Mouse (Mus musculus) intestine, postnatal 0 days (tissue): ENCODE measurements around the gene Eif3b. TPM values are rescaled to one million over a fixed set of nuclear protein-coding genes. Genes with fewer than 3 reads are reported as not detected.
"Not testable (repeated sequence)": the region's sequence is repeated elsewhere in the genome, so short reads cannot be mapped to it uniquely, and the experiment has no call there.

Experiments used
- ATAC-seq: fragments of 200-750 bp; cut with Nextera tagmentation; 2 replicates; pipeline ENCODE4 v1.8.0; 2017; ENCODE audit warnings: mild to moderate bottlenecking, moderate TSS enrichment, moderate library complexity
- H3K27ac ChIP-seq: fragments of 300-500 bp; sonication (generic); 2 replicates; pipeline ENCODE4 v1.5.1; 2014; ENCODE audit warnings: mild to moderate bottlenecking, low read depth, low read length, moderate library complexity
- H3K27me3 ChIP-seq: fragments of 300-500 bp; sonication (generic); replicated peaks from 2 replicates; pipeline ENCODE4 v1.6.1; 2014; ENCODE audit warnings: low read length, mixed read lengths; ENCODE audit not compliant: control insufficient read depth, insufficient read depth
- H3K36me3 ChIP-seq: fragments of 300-500 bp; sonication (generic); 2 replicates; pipeline ENCODE4 v1.6.1; 2014; ENCODE audit warnings: mild to moderate bottlenecking, moderate library complexity; ENCODE audit not compliant: control insufficient read depth, insufficient read depth
- H3K4me1 ChIP-seq: fragments of 300-500 bp; sonication (generic); replicated peaks from 2 replicates; pipeline ENCODE4 v1.6.1; 2014; ENCODE audit warnings: antibody characterized with exemption, low read length, mixed read lengths; ENCODE audit not compliant: control insufficient read depth, insufficient read depth
- H3K4me2 ChIP-seq: fragments of 300-500 bp; sonication (generic); replicated peaks from 2 replicates; pipeline ENCODE4 v1.6.1; 2014; ENCODE audit warnings: low read depth, mild to moderate bottlenecking, moderate library complexity
- H3K4me3 ChIP-seq: fragments of 300-500 bp; sonication (generic); 2 replicates; pipeline ENCODE4 v1.5.1; 2014; ENCODE audit warnings: low read depth, low read length
- H3K9ac ChIP-seq: fragments of 300-500 bp; sonication (generic); 2 replicates; pipeline ENCODE4 v1.6.1; 2014; ENCODE audit warnings: mild to moderate bottlenecking, low read depth, low read length
- H3K9me3 ChIP-seq: fragments of 300-500 bp; sonication (generic); 2 replicates; pipeline ENCODE4 v1.6.1; 2016; ENCODE audit warnings: mixed run types; ENCODE audit not compliant: control insufficient read depth
- CTCF ChIP-seq: sonication (generic); IDR thresholded peaks from 2 replicates; pipeline ENCODE4 v1.5.1; 2016; ENCODE audit warnings: low read depth, mild to moderate bottlenecking, control low read depth, antibody characterized with exemption, moderate library complexity
- WGBS: fragments of 180-500 bp; shearing (Covaris S2); extraction: QIAGEN DNeasy Blood & Tissue Kit; methylation state at CpG from one replicate; pipeline ENCODE4 v1.1.7; 2014; 5-methylcytosine and 5-hydroxymethylcytosine counted together
- polyA plus RNA-seq: library from polyadenylated mRNA; unstranded; fragments of >200 nt; fragmentation: Nextera tagmentation; extraction: Ambion mirVana; gene quantifications from 2 replicates; pipeline ENCODE4 v1.2.1, GENCODE M21; 2015

Gene Eif3b
- polyA plus RNA-seq, 1 experiment from 2014 or later: 54.6 TPM

GRCm38 (mm10) chr5:140454488-140454887 is 35.4 kb downstream of the Eif3b start:
- no peaks in the 10 kb centered on the region for H3K9me3 ChIP-seq
- H3K27ac ChIP-seq: no peak overlapping the region
- no peak for TF ChIP-seq CTCF
- H3K9ac ChIP-seq: no peak overlapping the region
- ATAC-seq: no peak
- no peaks in the 10 kb centered on the region for H3K4me1 ChIP-seq
- H3K36me3 ChIP-seq: no peaks in the 10 kb centered on the region
- no peak overlapping the region for H3K4me2 ChIP-seq
- H3K4me3 ChIP-seq: no peak overlapping the region
- no peaks in the 10 kb centered on the region for H3K27me3 ChIP-seq

- Histone ChIP-seq H3K4me2 (no peak overlapping the region), H3K4me1 (no peaks in the 10 kb centered on the region), H3K36me3 (no peaks in the 10 kb centered on the region), H3K27ac (no peak overlapping the region), H3K27me3 (no peaks in the 10 kb centered on the region), H3K4me3 (no peak overlapping the region), H3K9ac (no peak overlapping the region), H3K9me3 (no peaks in the 10 kb centered on the region)
- 64% methylated on average over 2 of the region's 2 CpGs for WGBS
- ATAC-seq: no peak
- no peak for TF ChIP-seq CTCF
These were observed 36.3 kb downstream of the Eif3b start for GRCm38 (mm10) chr5:140455466-140455865.

- Histone ChIP-seq H3K4me2 (no peak overlapping the region), H3K9me3 (0 out of 2 replicates have a peak, but pooled peaks cover 9% of the 10 kb centered on the region), H3K27me3 (no peaks in the 10 kb centered on the region), H3K4me3 (no peak overlapping the region), H3K27ac (no peak overlapping the region), H3K4me1 (no peaks in the 10 kb centered on the region), H3K36me3 (no peaks in the 10 kb centered on the region), H3K9ac (no peak overlapping the region)
- WGBS: 80% methylated on average over 3 of the region's 3 CpGs
- ATAC-seq: no peak
- no peak for TF ChIP-seq CTCF
These were observed 42.3 kb downstream of the Eif3b start for GRCm38 (mm10) chr5:140461476-140461875.

GRCm38 (mm10) chr5:140463151-140463550 is 44.0 kb downstream of the Eif3b start:
- not testable (repeated sequence) for H3K36me3 ChIP-seq, ATAC-seq, H3K4me1 ChIP-seq, H3K4me3 ChIP-seq, H3K9me3 ChIP-seq, H3K9ac ChIP-seq, H3K27ac ChIP-seq, H3K4me2 ChIP-seq, H3K27me3 ChIP-seq
- 80% methylated on average over 2 of the region's 2 CpGs for WGBS

- no peak overlapping the region for H3K4me3 ChIP-seq
- no peak for TF ChIP-seq CTCF
- no peak for ATAC-seq
- no peak overlapping the region for H3K4me2 ChIP-seq
- 82% methylated on average over 2 of the region's 2 CpGs for WGBS
- H3K27ac ChIP-seq: no peak overlapping the region
- no peak overlapping the region for H3K9ac ChIP-seq
- H3K27me3 ChIP-seq: no peaks in the 10 kb centered on the region
- H3K4me1 ChIP-seq: no peaks in the 10 kb centered on the region
- H3K36me3 ChIP-seq: no peaks in the 10 kb centered on the region
- 0 out of 2 replicates have a peak, but pooled peaks cover 9% of the 10 kb centered on the region for H3K9me3 ChIP-seq
These were observed 45.8 kb downstream of the Eif3b start for GRCm38 (mm10) chr5:140464943-140465342.

- Histone ChIP-seq H3K9ac (no peak overlapping the region), H3K9me3 (no peaks in the 10 kb centered on the region), H3K36me3 (no peaks in the 10 kb centered on the region), H3K27ac (no peak overlapping the region), H3K4me1 (no peaks in the 10 kb centered on the region), H3K27me3 (no peaks in the 10 kb centered on the region), H3K4me2 (no peak overlapping the region), H3K4me3 (no peak overlapping the region)
- peak; percentile 67 for TF ChIP-seq CTCF
- 80% methylated on average over 3 of the region's 3 CpGs for WGBS
- no peak for ATAC-seq
These were observed 53.2 kb downstream of the Eif3b start for GRCm38 (mm10) chr5:140472336-140472735.

- ATAC-seq: no peak
- no peak overlapping the region for H3K9ac ChIP-seq
- no peaks in the 10 kb centered on the region for H3K4me1 ChIP-seq
- no peak overlapping the region for H3K4me2 ChIP-seq
- H3K27ac ChIP-seq: no peak overlapping the region
- no peaks in the 10 kb centered on the region for H3K9me3 ChIP-seq
- H3K36me3 ChIP-seq: no peaks in the 10 kb centered on the region
- no peak overlapping the region for H3K4me3 ChIP-seq
- no peak for TF ChIP-seq CTCF
- 71% methylated on average over 4 of the region's 4 CpGs for WGBS
- no peaks in the 10 kb centered on the region for H3K27me3 ChIP-seq
These were observed 62.3 kb downstream of the Eif3b start for GRCm38 (mm10) chr5:140481458-140481857.
